Mouse (Mus musculus) gastrocnemius, postnatal 14 days (tissue): ENCODE results near the gene Rab40c. TPM values are rescaled to one million over a fixed set of nuclear protein-coding genes. Genes with fewer than 3 reads are reported as not detected.
A peak's percentile ranks its signal among the peaks of the same experiment; 100 is the strongest.

Source experiments
- DNase-seq: peaks from one replicate; pipeline ENCODE4 v3.0.0; 2021; ENCODE audit warnings: mixed read lengths
- intact Hi-C: fragments of 180-260 bp; cut with DNase I; formaldehyde crosslinking; loops from one replicate; pipeline ENCODE4 v1.15.1; 2025; ENCODE audit warnings: low total_unique reads
- long read RNA-seq, 2 experiments: library from polyadenylated mRNA; stranded (forward); transcript quantifications; one replicate each; pipeline ENCODE4 v2.0.0; 2021
- total RNA-seq, 2 experiments: library from RNA; stranded (reverse); gene quantifications; 2 replicates each; pipeline ENCODE4 v1.2.3; 2021

Rab40c gene
- 10 to 100 TPM; 10.1 to 10.3 TPM for total RNA-seq
- long read RNA-seq, experiment 1, transcript Rab40c-201 (7 exons, 2,466 nt) = major isoform, 6 of 11 reads
- long read RNA-seq, experiment 1, partial matches to known transcripts = 0 of 11 reads
- long read RNA-seq, experiment 1, other reads (novel, unspliced or antisense) = 4 of 11 reads
- long read RNA-seq, experiment 2, partial matches to known transcripts = 0 of 11 reads
- long read RNA-seq, experiment 2, other reads (novel, unspliced or antisense) = 5 of 11 reads

- peak; percentile 57 for DNase-seq
- intact Hi-C loops = no loop called here
Observed at GRCm38 (mm10) chr17:25919144-25919785, at the start of gene Rab40c. Gene Rab40c (minus strand): TSS chr17:25919727.

- intact Hi-C loops = no loop called here
- DNase-seq = no peak
Observed at GRCm38 (mm10) chr17:25968176-25968575, 48.6 kb upstream of the Rab40c start.

GRCm38 (mm10) chr17:25967652-25968051 is 48.1 kb upstream of the Rab40c start:
- no peak for DNase-seq
- intact Hi-C loops = no loop called here

GRCm38 (mm10) chr17:25964271-25964670 is 44.7 kb upstream of the Rab40c start:
- no peak for DNase-seq
- intact Hi-C loops = no loop called here

- DNase-seq = no peak
- intact Hi-C loops = no loop called here
Observed at GRCm38 (mm10) chr17:25962413-25962905, 42.9 kb upstream of the Rab40c start.

GRCm38 (mm10) chr17:25961566-25961965 is 42.0 kb upstream of the Rab40c start:
- intact Hi-C loops = no loop called here
- no peak for DNase-seq

- intact Hi-C loops = no loop called here
- no peak for DNase-seq
Observed at GRCm38 (mm10) chr17:25959630-25960467, 40.3 kb upstream of the Rab40c start.

GRCm38 (mm10) chr17:25958771-25959494 is 39.4 kb upstream of the Rab40c start:
- intact Hi-C loops = no loop called here

GRCm38 (mm10) chr17:25957586-25958051 is 38.1 kb upstream of the Rab40c start:
- no peak for DNase-seq
- intact Hi-C loops = no loop called here

More at GRCm38 (mm10) chr17:25958771-25959494, 39.4 kb upstream of the Rab40c start:
- DNase-seq = no peak

GRCm38 (mm10) chr17:25956631-25957030 is 37.1 kb upstream of the Rab40c start:
- intact Hi-C loops = no loop called here
- DNase-seq = no peak

GRCm38 (mm10) chr17:25956201-25956600 is 36.7 kb upstream of the Rab40c start:
- no peak for DNase-seq
- intact Hi-C loops = no loop called here

- DNase-seq = no peak
- intact Hi-C loops = no loop called here
Observed at GRCm38 (mm10) chr17:25955736-25956135, 36.2 kb upstream of the Rab40c start.

GRCm38 (mm10) chr17:25954671-25955070 is 35.1 kb upstream of the Rab40c start:
- intact Hi-C loops = no loop called here

GRCm38 (mm10) chr17:25953161-25953560 is 33.6 kb upstream of the Rab40c start:
- no peak for DNase-seq
- intact Hi-C loops = no loop called here

More at GRCm38 (mm10) chr17:25954671-25955070, 35.1 kb upstream of the Rab40c start:
- no peak for DNase-seq

- no peak for DNase-seq
Observed at GRCm38 (mm10) chr17:25951803-25952623, 32.5 kb upstream of the Rab40c start, which contains the start of gene A930017K11Rik. Gene A930017K11Rik (minus strand): TSS chr17:25952565.

GRCm38 (mm10) chr17:25951225-25951802 is 31.8 kb upstream of the Rab40c start:
- intact Hi-C loops = no loop called here

More at GRCm38 (mm10) chr17:25951803-25952623, 32.5 kb upstream of the Rab40c start, which contains the start of gene A930017K11Rik:
- intact Hi-C loops = no loop called here

GRCm38 (mm10) chr17:25950706-25951105 is 31.2 kb upstream of the Rab40c start:
- DNase-seq = no peak
- intact Hi-C loops = no loop called here

More at GRCm38 (mm10) chr17:25951225-25951802, 31.8 kb upstream of the Rab40c start:
- no peak for DNase-seq

GRCm38 (mm10) chr17:25949981-25950380 is 30.5 kb upstream of the Rab40c start:
- intact Hi-C loops = no loop called here
- no peak for DNase-seq
